Mouse (Mus musculus) embryonic fibroblast, embryonic 13.5 days (primary cell): ENCODE measurements at regions not wholly inside any gene's neighbourhood (a gene's known extent, or its start where the extent isn't known, plus 50 kb on each side); places are given as distances from the start of the nearest gene placed in this dataset.

Experiments used
- H3K27ac ChIP-seq: 2 replicates; pipeline ENCODE4 v1.5.1; 2012; ENCODE audit warnings: low read length, control low read depth, inconsistent platforms; ENCODE audit not compliant: insufficient read depth
- H3K4me1 ChIP-seq: 2 replicates; pipeline ENCODE4 v1.6.1; 2011; ENCODE audit warnings: low read length; ENCODE audit not compliant: control insufficient read depth, insufficient read depth
- H3K4me3 ChIP-seq: 2 replicates; pipeline ENCODE4 v1.5.1; 2011; ENCODE audit warnings: mild to moderate bottlenecking, control low read depth, low read length; ENCODE audit not compliant: insufficient read depth
- CTCF ChIP-seq: IDR thresholded peaks from 2 replicates; pipeline ENCODE4 v1.5.1; 2011; ENCODE audit warnings: mild to moderate bottlenecking, control low read depth, low read length, moderate library complexity, borderline replicate concordance; ENCODE audit not compliant: insufficient read depth
- POLR2A ChIP-seq: IDR thresholded peaks from 2 replicates; pipeline ENCODE4 v1.6.1; 2011; ENCODE audit warnings: low read depth, mild to moderate bottlenecking, control low read depth, low read length, moderate library complexity

DNA sequence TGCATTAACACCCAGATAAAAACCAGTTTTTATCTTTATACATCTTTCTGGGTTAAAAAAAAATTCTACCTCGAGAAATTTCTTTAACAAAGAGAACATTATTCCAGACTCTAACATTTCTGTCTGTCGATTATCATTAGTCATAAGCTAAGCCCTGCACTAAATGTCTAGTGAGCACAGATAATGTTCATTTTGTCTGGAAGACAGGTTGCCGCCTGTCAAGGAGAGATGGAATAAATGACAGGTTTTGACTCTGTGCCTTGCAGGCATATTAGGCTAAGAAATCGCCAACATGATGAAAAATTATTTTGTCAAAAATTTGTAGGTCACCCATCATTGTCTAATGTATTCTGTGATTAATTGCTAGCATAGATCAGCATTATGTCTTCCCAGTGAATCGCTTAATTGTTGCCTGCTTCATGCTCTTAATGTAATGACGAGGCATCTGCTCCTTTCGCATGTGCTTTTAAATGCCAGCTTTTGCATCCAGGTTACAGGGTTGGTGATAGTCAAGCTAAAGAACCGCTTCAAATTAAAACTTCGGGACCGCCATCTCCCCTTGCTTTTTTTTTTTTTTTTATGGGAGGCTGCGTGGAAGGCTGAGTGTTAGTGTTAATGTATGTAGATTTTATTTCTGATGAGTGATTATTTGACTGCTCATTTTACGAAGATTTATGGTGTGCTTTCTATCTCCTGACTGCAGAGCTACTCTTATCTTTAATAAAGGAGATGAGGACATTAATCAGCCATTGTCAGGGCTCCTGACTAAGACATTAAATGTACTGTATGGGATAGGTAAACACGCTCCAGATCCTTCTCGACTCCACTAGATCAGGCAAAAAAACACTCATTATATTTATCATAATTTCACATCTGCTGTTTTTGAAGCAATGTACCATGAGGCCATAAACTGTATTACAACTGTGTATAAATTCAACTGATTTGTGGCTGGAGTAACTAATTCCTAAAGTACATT lies 135.9 kb upstream of the Meis2 start:
- Histone ChIP-seq H3K4me3 (no peak overlapping the region), H3K27ac (no peak overlapping the region), H3K4me1 (no peaks in the 10 kb centered on the region)
- TF ChIP-seq CTCF (no peak), POLR2A (no peak)

DNA sequence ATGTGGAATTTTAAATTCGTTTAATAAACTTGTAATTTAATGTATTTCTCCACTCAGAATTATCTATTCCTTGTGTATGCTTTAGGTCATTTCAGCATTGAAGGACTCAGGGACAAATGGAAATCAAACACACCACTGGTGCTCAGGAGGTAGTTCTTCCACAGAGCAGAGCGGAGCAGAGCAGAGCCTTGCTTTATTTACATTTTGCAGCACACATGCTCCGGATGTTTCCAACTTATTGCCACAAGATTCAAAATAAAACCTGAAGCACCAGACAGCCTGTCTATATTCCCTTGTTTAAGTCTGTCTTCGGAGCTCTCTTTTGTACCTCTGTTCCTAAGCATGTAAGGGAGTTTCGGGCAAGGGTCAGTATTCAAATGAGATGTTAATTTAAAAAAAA lies 135.2 kb upstream of the Meis2 start:
- Histone ChIP-seq H3K4me3 (no peak overlapping the region), H3K4me1 (no peaks in the 10 kb centered on the region), H3K27ac (no peak overlapping the region)
- no peak for TF ChIP-seq CTCF
- no peak for TF ChIP-seq POLR2A

DNA sequence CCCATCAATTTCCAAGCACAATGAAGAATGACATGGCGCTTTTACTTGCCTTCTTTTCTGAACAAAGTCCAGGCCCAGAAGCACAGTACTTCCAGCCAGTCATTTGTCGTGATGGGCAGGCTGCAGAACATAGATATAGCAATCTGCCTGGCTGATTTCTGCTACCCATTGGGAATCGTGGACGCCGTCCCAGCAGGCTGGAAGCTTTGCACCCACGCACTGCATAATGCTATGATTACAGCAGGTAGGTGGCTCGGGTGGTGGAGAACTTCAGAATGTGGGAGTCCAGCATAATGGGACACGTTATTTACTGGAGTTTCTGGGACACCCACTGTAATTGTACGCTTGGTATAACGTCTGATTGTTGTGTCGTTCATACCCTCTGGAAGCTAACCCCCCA lies 116.2 kb upstream of the Meis2 start:
- Histone ChIP-seq H3K4me1 (no peaks in the 10 kb centered on the region), H3K4me3 (no peak overlapping the region), H3K27ac (no peak overlapping the region)
- TF ChIP-seq CTCF = no peak

DNA sequence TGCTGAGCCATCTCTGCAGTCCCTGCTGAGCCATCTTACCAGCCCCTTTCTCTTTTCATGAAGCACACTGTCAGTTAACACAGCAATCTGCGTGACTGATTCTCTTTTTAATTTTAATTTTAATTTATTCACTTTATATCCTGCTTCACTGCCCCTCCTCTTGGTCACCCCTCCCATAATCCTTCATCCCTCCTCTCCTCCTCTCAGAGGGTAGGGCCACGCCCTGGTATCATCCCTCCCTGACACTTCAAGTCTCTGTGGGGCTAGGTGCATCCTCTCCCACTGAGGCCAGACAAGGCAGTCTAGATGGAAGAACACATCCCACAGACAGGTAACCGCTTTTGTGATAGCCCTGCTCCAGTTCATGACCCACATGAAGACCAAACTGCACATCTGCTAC lies 111.5 kb upstream of the Meis2 start:
- no peak overlapping the region for H3K27ac ChIP-seq
- no peaks in the 10 kb centered on the region for H3K4me1 ChIP-seq
- TF ChIP-seq CTCF (no peak), POLR2A (no peak)
- no peak overlapping the region for H3K4me3 ChIP-seq

DNA sequence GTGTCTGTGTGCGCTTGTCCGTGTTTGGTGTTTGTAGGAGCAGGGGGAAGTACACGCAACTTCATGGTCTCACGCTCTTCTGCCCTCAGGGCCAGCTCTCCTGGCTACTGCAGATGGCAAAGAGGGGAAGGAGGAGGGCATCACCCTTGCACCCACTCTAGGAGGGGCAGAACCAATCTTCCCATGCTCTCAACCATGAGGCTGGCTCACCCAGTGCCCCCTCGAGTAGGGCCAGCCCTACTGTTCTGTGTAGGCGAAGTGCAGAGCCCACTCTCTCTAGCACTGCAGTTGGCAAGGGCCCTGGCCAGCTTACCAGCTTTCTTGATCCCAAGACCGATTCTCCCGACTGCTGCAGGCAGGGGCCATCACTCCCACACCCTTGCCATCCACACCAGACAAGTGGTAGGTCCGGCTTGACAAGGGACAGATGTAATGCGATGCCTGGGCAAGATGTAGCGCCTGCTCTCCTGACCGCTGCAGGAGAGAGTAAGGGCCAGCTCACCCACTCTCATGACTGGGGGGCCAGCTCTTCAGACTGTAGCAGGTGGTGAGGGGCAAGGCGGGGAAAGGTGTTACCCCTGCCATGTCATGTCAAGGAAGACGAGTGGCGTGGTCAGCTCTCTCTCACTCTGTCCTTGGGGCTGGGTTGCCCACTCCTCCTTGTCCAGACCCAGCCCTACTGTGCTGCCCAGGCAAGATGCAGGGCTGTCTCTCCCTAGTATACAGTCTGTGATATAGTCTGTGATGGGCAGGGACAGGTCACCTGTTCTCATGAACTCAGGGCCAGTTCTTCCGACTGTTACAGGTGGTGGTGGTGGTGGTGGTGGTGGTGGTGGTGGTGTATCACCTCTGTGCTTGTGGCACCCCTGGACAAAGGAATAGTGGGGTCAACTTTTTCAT lies 100.5 kb upstream of the Meis2 start:
- H3K4me3 ChIP-seq = no peak overlapping the region
- H3K4me1 ChIP-seq = no peaks in the 10 kb centered on the region
- H3K27ac ChIP-seq = no peak overlapping the region
- TF ChIP-seq CTCF (no peak), POLR2A (no peak)
